Mouse (Mus musculus) forebrain, embryonic 11.5 days (tissue): ENCODE results near the gene Magoh. TPM values are rescaled to one million over a fixed set of nuclear protein-coding genes. Genes with fewer than 3 reads are reported as not detected.

Experiments
- ATAC-seq: fragments of 200-750 bp; cut with Nextera tagmentation; replicated peaks from 2 replicates; pipeline ENCODE4 v1.8.0; 2017; ENCODE audit warnings: moderate TSS enrichment; ENCODE audit not compliant: low FRiP score
- DNase-seq: peaks from one replicate; pipeline ENCODE4 v3.0.0-alpha.2; 2017; ENCODE audit warnings: low spot score
- H3K27ac ChIP-seq: fragments of 300-500 bp; sonication (generic); 2 replicates; pipeline ENCODE4 v1.5.1; 2014; ENCODE audit warnings: low read depth, low read length
- H3K27me3 ChIP-seq: fragments of 300-500 bp; sonication (generic); 2 replicates; pipeline ENCODE4 v1.6.1; 2014; ENCODE audit warnings: mild to moderate bottlenecking, low read length, mixed read lengths; ENCODE audit not compliant: control insufficient read depth, insufficient read depth
- H3K36me3 ChIP-seq: fragments of 300-500 bp; sonication (generic); 2 replicates; pipeline ENCODE4 v1.6.1; 2014; ENCODE audit warnings: mild to moderate bottlenecking, low read length, moderate library complexity, mixed read lengths; ENCODE audit not compliant: control insufficient read depth, insufficient read depth
- H3K4me1 ChIP-seq: fragments of 300-500 bp; sonication (generic); replicated peaks from 2 replicates; pipeline ENCODE4 v1.6.1; 2014; ENCODE audit warnings: low read length, mixed read lengths; ENCODE audit not compliant: control insufficient read depth, insufficient read depth
- H3K4me2 ChIP-seq: fragments of 300-500 bp; sonication (generic); 2 replicates; pipeline ENCODE4 v1.6.1; 2014; ENCODE audit warnings: low read depth, mild to moderate bottlenecking, low read length, moderate library complexity, mixed read lengths; ENCODE audit not compliant: severe bottlenecking
- H3K4me3 ChIP-seq: fragments of 300-500 bp; sonication (generic); 2 replicates; pipeline ENCODE4 v1.5.1; 2014; ENCODE audit warnings: low read depth, low read length
- H3K9ac ChIP-seq: fragments of 300-500 bp; sonication (generic); 2 replicates; pipeline ENCODE4 v1.6.1; 2014; ENCODE audit warnings: low read length
- H3K9me3 ChIP-seq: fragments of 300-500 bp; sonication (generic); 2 replicates; pipeline ENCODE4 v1.6.1; 2016; ENCODE audit warnings: low read length, mixed read lengths; ENCODE audit not compliant: control insufficient read depth
- WGBS: fragments of 180-500 bp; shearing (Covaris S2); extraction: QIAGEN DNeasy Blood & Tissue Kit; methylation state at CpG from one replicate; pipeline ENCODE4 v1.1.7; 2014; 5-methylcytosine and 5-hydroxymethylcytosine counted together
- polyA plus RNA-seq: library from polyadenylated mRNA; unstranded; fragments of >200 nt; fragmentation: Nextera tagmentation; extraction: Ambion mirVana; gene quantifications from 2 replicates; pipeline ENCODE4 v1.2.1, GENCODE M21; 2014

Gene Magoh
- polyA plus RNA-seq, 1 experiment from 2014 or later = 246 TPM

- Histone ChIP-seq H3K27ac (no peak overlapping the region), H3K4me3 (no peak overlapping the region), H3K4me1 (no peaks in the 10 kb centered on the region), H3K4me2 (no peak overlapping the region), H3K9me3 (no peaks in the 10 kb centered on the region), H3K9ac (no peak overlapping the region), H3K27me3 (no peaks in the 10 kb centered on the region), H3K36me3 (no peaks in the 10 kb centered on the region; the same call in 1 of the 2 replicates)
- DNase-seq (no peak), ATAC-seq (no peak)
- WGBS = 90% methylated on average over 5 of the region's 5 CpGs
These were observed 19.8 kb downstream of the Magoh start for GRCm38 (mm10) chr4:107899211-107899927.

- H3K27ac ChIP-seq = no peak overlapping the region
- H3K27me3 ChIP-seq = no peaks in the 10 kb centered on the region
- WGBS = 85% methylated on average over 3 of the region's 3 CpGs
- H3K4me2 ChIP-seq = no peak overlapping the region
- no peaks in the 10 kb centered on the region for H3K9me3 ChIP-seq
- H3K36me3 ChIP-seq = no peaks in the 10 kb centered on the region; the same call in 1 of the 2 replicates
- no peak overlapping the region for H3K9ac ChIP-seq
- ATAC-seq = no peak
- DNase-seq = no peak
- no peak overlapping the region for H3K4me3 ChIP-seq
- no peaks in the 10 kb centered on the region for H3K4me1 ChIP-seq
These were observed 20.7 kb downstream of the Magoh start for GRCm38 (mm10) chr4:107900206-107900605.

- no peaks in the 10 kb centered on the region for H3K9me3 ChIP-seq
- H3K4me3 ChIP-seq = no peak overlapping the region
- H3K27me3 ChIP-seq = no peaks in the 10 kb centered on the region
- no peak overlapping the region for H3K27ac ChIP-seq
- DNase-seq = no peak
- H3K4me2 ChIP-seq = no peak overlapping the region
- H3K9ac ChIP-seq = no peak overlapping the region
- H3K4me1 ChIP-seq = no peaks in the 10 kb centered on the region
- H3K36me3 ChIP-seq = peaks cover 3% of the 10 kb centered on the region; the same call in 1 of the 2 replicates
- no peak for ATAC-seq
- 89% methylated on average over 10 of the region's 10 CpGs for WGBS
These were observed 24.7 kb downstream of the Magoh start for GRCm38 (mm10) chr4:107904252-107904651.

GRCm38 (mm10) chr4:107906561-107906960, 27.0 kb downstream of the Magoh start:
- Histone ChIP-seq H3K4me3 (no peak overlapping the region), H3K27me3 (no peaks in the 10 kb centered on the region), H3K4me2 (no peak overlapping the region), H3K36me3 (peaks cover 3% of the 10 kb centered on the region; the same call in 1 of the 2 replicates), H3K27ac (no peak overlapping the region), H3K9me3 (no peaks in the 10 kb centered on the region), H3K4me1 (no peaks in the 10 kb centered on the region), H3K9ac (no peak overlapping the region)
- DNase-seq (no peak), ATAC-seq (no peak)
- WGBS = 92% methylated on average over 9 of the region's 9 CpGs

GRCm38 (mm10) chr4:107910020-107910419, 30.5 kb downstream of the Magoh start:
- WGBS = 91% methylated on average over 4 of the region's 4 CpGs
- H3K27ac ChIP-seq = no peak overlapping the region
- H3K27me3 ChIP-seq = no peaks in the 10 kb centered on the region
- DNase-seq = no peak
- ATAC-seq = no peak
- no peak overlapping the region for H3K4me2 ChIP-seq
- H3K4me3 ChIP-seq = no peak overlapping the region
- H3K4me1 ChIP-seq = no peaks in the 10 kb centered on the region
- H3K9me3 ChIP-seq = no peaks in the 10 kb centered on the region
- no peak overlapping the region for H3K9ac ChIP-seq
- peaks cover 3% of the 10 kb centered on the region; the same call in 1 of the 2 replicates for H3K36me3 ChIP-seq

- 88% methylated on average over 2 of the region's 2 CpGs for WGBS
- Histone ChIP-seq H3K36me3 (no peaks in the 10 kb centered on the region), H3K4me2 (no peak overlapping the region), H3K9ac (no peak overlapping the region), H3K4me3 (no peak overlapping the region), H3K4me1 (peaks cover 8% of the 10 kb centered on the region; the same call in 1 of the 2 replicates), H3K27ac (no peak overlapping the region), H3K9me3 (no peaks in the 10 kb centered on the region), H3K27me3 (no peaks in the 10 kb centered on the region)
- ATAC-seq (no peak), DNase-seq (no peak)
These were observed 40.8 kb downstream of the Magoh start for GRCm38 (mm10) chr4:107920336-107920735.

GRCm38 (mm10) chr4:107921152-107921695, 41.7 kb downstream of the Magoh start:
- Histone ChIP-seq H3K9ac (no peak overlapping the region), H3K4me1 (peaks cover 8% of the 10 kb centered on the region; the same call in 1 of the 2 replicates), H3K27me3 (no peaks in the 10 kb centered on the region), H3K27ac (no peak overlapping the region), H3K9me3 (no peaks in the 10 kb centered on the region), H3K4me3 (no peak overlapping the region), H3K4me2 (no peak overlapping the region), H3K36me3 (no peaks in the 10 kb centered on the region)
- 88% methylated on average over 8 of the region's 8 CpGs for WGBS
- no peak for ATAC-seq
- no peak for DNase-seq

- no peak overlapping the region for H3K27ac ChIP-seq
- H3K4me2 ChIP-seq = no peak overlapping the region
- H3K36me3 ChIP-seq = no peaks in the 10 kb centered on the region
- H3K27me3 ChIP-seq = no peaks in the 10 kb centered on the region
- no peak for ATAC-seq
- H3K9me3 ChIP-seq = no peaks in the 10 kb centered on the region
- 68% methylated on average over 4 of the region's 4 CpGs for WGBS
- H3K4me3 ChIP-seq = no peak overlapping the region
- no peak overlapping the region for H3K9ac ChIP-seq
- peaks cover 8% of the 10 kb centered on the region; the same call in 1 of the 2 replicates for H3K4me1 ChIP-seq
- no peak for DNase-seq
These were observed 42.4 kb downstream of the Magoh start for GRCm38 (mm10) chr4:107921952-107922351.
